Mouse (Mus musculus) megakaryocyte, embryonic 14.5 days (primary cell): ENCODE measurements at regions not wholly inside any gene's neighbourhood (a gene's known extent, or its start where the extent isn't known, plus 50 kb on each side); places are given as distances from the start of the nearest gene placed in this dataset.

Source experiments
- FLI1 ChIP-seq: IDR thresholded peaks from 2 replicates; pipeline ENCODE4 v1.6.1; 2012; ENCODE audit warnings: low read length, inconsistent platforms, mixed read lengths
- GATA1 ChIP-seq: IDR thresholded peaks from 3 replicates; pipeline ENCODE4 v1.6.1; 2012; ENCODE audit warnings: mixed read lengths, low read length, inconsistent platforms, borderline replicate concordance

DNA sequence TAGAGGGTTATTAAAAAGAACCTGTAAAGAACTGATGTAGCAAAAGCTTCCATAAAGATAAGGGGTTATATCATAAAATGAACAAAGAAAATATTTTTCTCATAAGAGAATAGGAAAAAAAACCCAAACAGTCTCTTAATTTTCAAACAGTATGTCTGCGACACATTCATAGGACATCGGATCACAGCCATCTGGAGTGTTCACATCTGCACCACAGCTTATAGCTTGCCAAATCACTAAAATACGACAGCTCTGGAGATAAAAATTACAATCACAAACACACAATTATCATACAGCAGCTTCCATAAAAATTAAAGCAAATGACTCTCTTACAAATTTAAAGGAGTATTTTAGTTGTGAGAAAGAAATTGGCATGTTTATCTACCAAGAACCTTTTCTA, 456.9 kb upstream of the Gm5415 start:
- TF ChIP-seq GATA1 (no peak), FLI1 (no peak)
